ENCODE assay signal across 21 mouse cellular contexts in genomic region chr19:40380005-40380404, GRCm38 (mm10).
A peak's percentile ranks its signal among the peaks of the same experiment; 100 is the strongest.
DNase-seq lines count a peak whose midpoint lies in the region; ATAC-seq and TF ChIP-seq lines count a peak whose summit lies in the region.
"Had no signal": no experiment of that assay in that cellular context is flagged by ENCODE, and none has a peak within 500 bp of the region (broad histone marks: within the 10 kb centered on the region; RNA-seq: fewer than 3 reads in every experiment).

No protein-coding gene starts in this region.

- no peaks in the 10 kb centered on the region for H3K9me3 ChIP-seq in heart, embryonic 11.5 days (replicated peaks; ENCODE audit: control insufficient read depth, low read length)
- no peaks in the 10 kb centered on the region for H3K9me3 ChIP-seq in hindbrain, postnatal 0 days (ENCODE audit: low read length)
- H3K9me3 ChIP-seq in hindbrain, embryonic 10.5 days: no peaks in the 10 kb centered on the region
- H3K9me3 ChIP-seq: forebrain, embryonic 10.5 days; G1E; hindbrain, embryonic 12.5 days; midbrain, embryonic 12.5 days had no signal

- no peaks in the 10 kb centered on the region for H3K36me3 ChIP-seq in heart, embryonic 11.5 days (ENCODE audit: control insufficient read depth, insufficient read depth, low read length)
- peaks cover 7% of the 10 kb centered on the region; the same call in 1 of the 2 replicates for H3K36me3 ChIP-seq in hindbrain, postnatal 0 days (ENCODE audit: insufficient read depth, low read length)
- peaks cover 10% of the 10 kb centered on the region for H3K36me3 ChIP-seq in hindbrain, embryonic 10.5 days
- H3K36me3 ChIP-seq: forebrain, embryonic 10.5 days had no signal

- no peak overlapping the region for H3K9ac ChIP-seq in heart, embryonic 11.5 days (ENCODE audit: low read depth, low read length)
- no peak overlapping the region for H3K9ac ChIP-seq in hindbrain, postnatal 0 days (replicated peaks; ENCODE audit: low read length)
- H3K9ac ChIP-seq: hindbrain, embryonic 12.5 days; midbrain, embryonic 12.5 days had no signal

- H3K27me3 ChIP-seq in heart, embryonic 11.5 days (ENCODE audit: control insufficient read depth, insufficient read depth, low read length): no peaks in the 10 kb centered on the region
- no peaks in the 10 kb centered on the region for H3K27me3 ChIP-seq in hindbrain, postnatal 0 days (ENCODE audit: insufficient read depth, low read length)
- no peaks in the 10 kb centered on the region for H3K27me3 ChIP-seq in hindbrain, embryonic 10.5 days (ENCODE audit: insufficient read depth, poor library complexity, severe bottlenecking)
- H3K27me3 ChIP-seq: CH12.LX; hindbrain, embryonic 12.5 days; midbrain, embryonic 12.5 days; Patski had no signal

- H3K4me3 ChIP-seq in heart, embryonic 11.5 days (ENCODE audit: low read depth, low read length): no peak overlapping the region
- no peak overlapping the region for H3K4me3 ChIP-seq in hindbrain, postnatal 0 days (ENCODE audit: low read length)
- H3K4me3 ChIP-seq in hindbrain, embryonic 10.5 days: no peak overlapping the region
- no peak overlapping the region for H3K4me3 ChIP-seq in brown adipose tissue, adult 24 weeks (ENCODE audit: insufficient read depth, low read depth, low read length)
- H3K4me3 ChIP-seq: forebrain, embryonic 10.5 days; hindbrain, embryonic 12.5 days; midbrain, embryonic 12.5 days had no signal

- peak; percentile 94 for DNase-seq in heart, adult 11 months
- DNase-seq in hindbrain, postnatal 0 days (ENCODE audit: low spot score): no peak
- no peak for DNase-seq in hindbrain, embryonic 10.5 days (ENCODE audit: low spot score)
- peak; percentile 50 to 66 for DNase-seq in heart, postnatal 14 days
- DNase-seq in left cerebral cortex, postnatal 36 days (ENCODE audit: low spot score in 2 of 2): no peak
- DNase-seq: adrenal gland, adult 2 months; B cell, adult 2 months; cerebellum, adult 8-10 months; kidney, adult 11 months; lung, postnatal 14 days; retina, postnatal 1 day; right cerebral cortex, postnatal 25 days; spleen, adult 18-20 months had no signal

- TF ChIP-seq CTCF in hindbrain, postnatal 0 days (IDR thresholded peaks at IDR 0.05; ENCODE audit: low read depth): no peak

- 64% methylated on average over 6 of the region's 6 CpGs for WGBS in heart, embryonic 11.5 days (ENCODE audit: insufficient replicate concordance)
- WGBS in hindbrain, postnatal 0 days: 44% methylated on average over 6 of the region's 6 CpGs
- 74% methylated on average over 6 of the region's 6 CpGs for WGBS in hindbrain, embryonic 10.5 days

- H3K27ac ChIP-seq in heart, embryonic 11.5 days (ENCODE audit: low read depth, low read length): no peak overlapping the region
- H3K27ac ChIP-seq in hindbrain, postnatal 0 days: peak overlapping the region; percentile 26; the same call in 1 of the 2 replicates
- H3K27ac ChIP-seq in hindbrain, embryonic 10.5 days: no peak overlapping the region
- peak overlapping the region; percentile 68 for H3K27ac ChIP-seq in brown adipose tissue, adult 24 weeks (replicated peaks; ENCODE audit: low read depth, low read length)
- H3K27ac ChIP-seq: forebrain, embryonic 10.5 days; hindbrain, embryonic 12.5 days; midbrain, embryonic 12.5 days had no signal

- intact Hi-C loops in heart, postnatal 14 days (cut with DNase I): no loop called here
- intact Hi-C loops in left cerebral cortex, postnatal 36 days (cut with DNase I): loop anchor here (5.0 kb wide), 1 partner anchor 33 kb away; no protein-coding TSS in a partner anchor

- H3K4me2 ChIP-seq in heart, embryonic 11.5 days: no peak overlapping the region
- H3K4me2 ChIP-seq in hindbrain, postnatal 0 days (ENCODE audit: low read depth, low read length): no peak overlapping the region
- H3K4me2 ChIP-seq: hindbrain, embryonic 12.5 days; midbrain, embryonic 12.5 days had no signal

- no peak for ATAC-seq in heart, embryonic 11.5 days (replicated peaks; ENCODE audit: insufficient number of reproducible peaks, low FRiP score, low TSS enrichment)
- no peak for ATAC-seq in hindbrain, postnatal 0 days
- ATAC-seq: Patski had no signal

- peaks cover 27% of the 10 kb centered on the region for H3K4me1 ChIP-seq in heart, embryonic 11.5 days (ENCODE audit: control insufficient read depth, insufficient read depth, low read length)
- H3K4me1 ChIP-seq in hindbrain, postnatal 0 days (ENCODE audit: insufficient read depth, low read length): peaks cover 5% of the 10 kb centered on the region; the same call in 1 of the 2 replicates
- peaks cover 24% of the 10 kb centered on the region; the same call in 1 of the 2 replicates for H3K4me1 ChIP-seq in hindbrain, embryonic 10.5 days (replicated peaks)
- H3K4me1 ChIP-seq in brown adipose tissue, adult 24 weeks (ENCODE audit: control insufficient read depth, insufficient read depth, insufficient read length, low read length): peaks cover 41% of the 10 kb centered on the region

Comparison
In these comparisons a context has a peak if more than half of its experiments do, and no peak if none do; other contexts are left out.
1. H3K27ac ChIP-seq: peak in hindbrain, postnatal 0 days (single experiment) and brown adipose tissue, adult 24 weeks (single experiment); none in heart, embryonic 11.5 days (single experiment) and hindbrain, embryonic 10.5 days (single experiment).
2. DNase-seq: peak in heart, adult 11 months (single experiment) and heart, postnatal 14 days (2 of 2); none in hindbrain, postnatal 0 days (single experiment), hindbrain, embryonic 10.5 days (single experiment) and left cerebral cortex, postnatal 36 days (0 of 2).